Mouse (Mus musculus) intestine, postnatal 0 days (tissue): ENCODE results near the gene Ndufa3. TPM values are rescaled to one million over a fixed set of nuclear protein-coding genes. Genes with fewer than 3 reads are reported as not detected.

Experiments
- ATAC-seq: fragments of 200-750 bp; cut with Nextera tagmentation; 2 replicates; pipeline ENCODE4 v1.8.0; 2017; ENCODE audit warnings: mild to moderate bottlenecking, moderate TSS enrichment, moderate library complexity
- H3K27ac ChIP-seq: fragments of 300-500 bp; sonication (generic); 2 replicates; pipeline ENCODE4 v1.5.1; 2014; ENCODE audit warnings: mild to moderate bottlenecking, low read depth, low read length, moderate library complexity
- H3K27me3 ChIP-seq: fragments of 300-500 bp; sonication (generic); replicated peaks from 2 replicates; pipeline ENCODE4 v1.6.1; 2014; ENCODE audit warnings: low read length, mixed read lengths; ENCODE audit not compliant: control insufficient read depth, insufficient read depth
- H3K36me3 ChIP-seq: fragments of 300-500 bp; sonication (generic); 2 replicates; pipeline ENCODE4 v1.6.1; 2014; ENCODE audit warnings: mild to moderate bottlenecking, moderate library complexity; ENCODE audit not compliant: control insufficient read depth, insufficient read depth
- H3K4me1 ChIP-seq: fragments of 300-500 bp; sonication (generic); replicated peaks from 2 replicates; pipeline ENCODE4 v1.6.1; 2014; ENCODE audit warnings: antibody characterized with exemption, low read length, mixed read lengths; ENCODE audit not compliant: control insufficient read depth, insufficient read depth
- H3K4me2 ChIP-seq: fragments of 300-500 bp; sonication (generic); replicated peaks from 2 replicates; pipeline ENCODE4 v1.6.1; 2014; ENCODE audit warnings: low read depth, mild to moderate bottlenecking, moderate library complexity
- H3K4me3 ChIP-seq: fragments of 300-500 bp; sonication (generic); 2 replicates; pipeline ENCODE4 v1.5.1; 2014; ENCODE audit warnings: low read depth, low read length
- H3K9ac ChIP-seq: fragments of 300-500 bp; sonication (generic); 2 replicates; pipeline ENCODE4 v1.6.1; 2014; ENCODE audit warnings: mild to moderate bottlenecking, low read depth, low read length
- H3K9me3 ChIP-seq: fragments of 300-500 bp; sonication (generic); 2 replicates; pipeline ENCODE4 v1.6.1; 2016; ENCODE audit warnings: mixed run types; ENCODE audit not compliant: control insufficient read depth
- CTCF ChIP-seq: sonication (generic); IDR thresholded peaks from 2 replicates; pipeline ENCODE4 v1.5.1; 2016; ENCODE audit warnings: low read depth, mild to moderate bottlenecking, control low read depth, antibody characterized with exemption, moderate library complexity
- WGBS: fragments of 180-500 bp; shearing (Covaris S2); extraction: QIAGEN DNeasy Blood & Tissue Kit; methylation state at CpG from one replicate; pipeline ENCODE4 v1.1.7; 2014; 5-methylcytosine and 5-hydroxymethylcytosine counted together
- polyA plus RNA-seq: library from polyadenylated mRNA; unstranded; fragments of >200 nt; fragmentation: Nextera tagmentation; extraction: Ambion mirVana; gene quantifications from 2 replicates; pipeline ENCODE4 v1.2.1, GENCODE M21; 2015

Gene Ndufa3
- polyA plus RNA-seq, 1 experiment from 2014 or later = 717 TPM

GRCm38 (mm10) chr7:3643843-3644242, 26.7 kb downstream of the Ndufa3 start:
- Histone ChIP-seq H3K4me3 (peak overlapping the region; percentile 38; the same call in 1 of the 2 replicates), H3K4me2 (peak overlapping the region; percentile 56), H3K27ac (no peak overlapping the region), H3K9ac (no peak overlapping the region), H3K27me3 (no peaks in the 10 kb centered on the region), H3K9me3 (no peaks in the 10 kb centered on the region), H3K36me3 (peaks cover 26% of the 10 kb centered on the region), H3K4me1 (peaks cover 13% of the 10 kb centered on the region; the same call in 1 of the 2 replicates)
- ATAC-seq = no peak
- TF ChIP-seq CTCF = no peak
- WGBS = 14% methylated on average over 9 of the region's 9 CpGs

DNA sequence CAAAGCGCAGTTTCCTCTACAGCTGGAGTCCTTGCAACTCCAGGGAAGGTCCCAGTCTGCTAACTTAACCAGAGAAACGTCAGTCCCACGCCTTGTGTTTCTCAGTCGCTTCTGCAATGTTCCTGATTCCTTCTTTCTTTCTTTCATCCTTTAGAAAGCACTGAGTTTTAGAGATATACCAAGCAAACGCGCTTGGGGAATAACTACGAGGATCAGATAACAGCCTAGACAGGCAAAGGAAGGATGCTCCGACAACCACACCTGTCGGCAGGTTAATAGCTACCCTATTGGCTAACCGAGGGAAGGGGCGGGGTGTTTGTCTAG, 27.1 kb downstream of the Ndufa3 start:
- no peak overlapping the region; the same call in 1 of the 2 replicates for H3K9ac ChIP-seq

GRCm38 (mm10) chr7:3644672-3645487, 27.7 kb downstream of the Ndufa3 start, which contains the start of gene Cnot3:
TSS of gene Cnot3 (plus strand) at chr7:3645268.
- TF ChIP-seq CTCF = 0 out of 2 replicates have a peak, but pooled peaks have one; percentile 1
- peaks cover 13% of the 10 kb centered on the region; the same call in 1 of the 2 replicates for H3K4me1 ChIP-seq

More for the DNA sequence above, 27.1 kb downstream of the Ndufa3 start:
- no peak for TF ChIP-seq CTCF
- ATAC-seq = no peak
- Histone ChIP-seq H3K9me3 (no peaks in the 10 kb centered on the region), H3K4me3 (peak overlapping the region; percentile 38), H3K4me1 (peaks cover 13% of the 10 kb centered on the region; the same call in 1 of the 2 replicates), H3K27ac (peak overlapping the region; percentile 55; the same call in 1 of the 2 replicates), H3K4me2 (peak overlapping the region; percentile 56), H3K27me3 (no peaks in the 10 kb centered on the region), H3K36me3 (peaks cover 23% of the 10 kb centered on the region)
- WGBS = under 1% methylated on average over 11 of the region's 11 CpGs

DNA sequence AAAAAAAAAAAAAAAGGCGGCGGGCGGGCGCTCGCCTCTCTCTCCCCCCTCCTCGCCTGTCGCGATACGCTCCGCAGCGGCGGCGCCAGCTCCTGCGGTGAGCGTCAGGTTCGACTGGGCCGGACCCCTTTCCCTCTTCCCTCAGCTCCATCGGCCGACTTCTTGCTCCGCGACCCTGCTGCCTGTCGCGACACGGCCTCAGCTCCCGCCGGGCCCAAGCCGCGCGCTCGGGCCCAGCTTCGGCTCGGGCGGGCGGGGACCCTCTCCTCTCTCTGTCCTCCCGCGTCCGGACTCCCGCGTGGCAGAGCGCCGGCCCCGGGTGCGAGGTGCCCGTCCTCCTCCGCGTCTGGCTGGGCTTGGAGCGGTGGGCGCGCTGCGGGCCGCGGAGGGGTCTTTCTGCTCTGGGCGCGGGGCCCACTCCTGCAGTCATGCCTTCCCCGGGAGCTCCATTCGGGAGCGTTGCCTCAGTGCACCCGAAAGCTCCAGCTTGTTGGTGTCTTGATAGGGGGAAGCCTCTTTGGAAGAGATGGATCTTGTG, 28.4 kb downstream of the Ndufa3 start:
- peak overlapping the region; percentile 78 for H3K4me3 ChIP-seq
- no peaks in the 10 kb centered on the region for H3K27me3 ChIP-seq
- WGBS = under 1% methylated on average over 42 of the region's 58 CpGs
- peak overlapping the region; percentile 94 for H3K27ac ChIP-seq
- peak; percentile 11 for ATAC-seq
- no peaks in the 10 kb centered on the region for H3K9me3 ChIP-seq
- H3K36me3 ChIP-seq = peaks cover 12% of the 10 kb centered on the region
- H3K9ac ChIP-seq = peak overlapping the region; percentile 94
- H3K4me1 ChIP-seq = peaks cover 13% of the 10 kb centered on the region; the same call in 1 of the 2 replicates
- TF ChIP-seq CTCF = no peak
- peak overlapping the region; percentile 73 for H3K4me2 ChIP-seq

More at GRCm38 (mm10) chr7:3644672-3645487, 27.7 kb downstream of the Ndufa3 start, which contains the start of gene Cnot3:
- under 1% methylated on average over 55 of the region's 58 CpGs for WGBS
- H3K27ac ChIP-seq = peak within 1 kb of the TSS; percentile 94
- peak within 1 kb of the TSS; percentile 94 for H3K9ac ChIP-seq
- H3K4me3 ChIP-seq = peak within 1 kb of the TSS; percentile 78
- H3K36me3 ChIP-seq = peaks cover 17% of the 10 kb centered on the region
- H3K9me3 ChIP-seq = no peaks in the 10 kb centered on the region
- no peaks in the 10 kb centered on the region for H3K27me3 ChIP-seq
- peak within 1 kb of the TSS; percentile 73 for H3K4me2 ChIP-seq
- peak; percentile 99 for ATAC-seq

- Histone ChIP-seq H3K4me2 (peak overlapping the region; percentile 73), H3K4me3 (peak overlapping the region; percentile 78), H3K4me1 (peaks cover 13% of the 10 kb centered on the region; the same call in 1 of the 2 replicates), H3K9me3 (no peaks in the 10 kb centered on the region), H3K27me3 (no peaks in the 10 kb centered on the region), H3K27ac (no peak overlapping the region), H3K9ac (peak overlapping the region; percentile 94), H3K36me3 (peaks cover 12% of the 10 kb centered on the region)
- 4% methylated on average over 9 of the region's 9 CpGs for WGBS
- no peak for ATAC-seq
- TF ChIP-seq CTCF = no peak
These were observed 29.0 kb downstream of the Ndufa3 start for GRCm38 (mm10) chr7:3646188-3646587.

DNA sequence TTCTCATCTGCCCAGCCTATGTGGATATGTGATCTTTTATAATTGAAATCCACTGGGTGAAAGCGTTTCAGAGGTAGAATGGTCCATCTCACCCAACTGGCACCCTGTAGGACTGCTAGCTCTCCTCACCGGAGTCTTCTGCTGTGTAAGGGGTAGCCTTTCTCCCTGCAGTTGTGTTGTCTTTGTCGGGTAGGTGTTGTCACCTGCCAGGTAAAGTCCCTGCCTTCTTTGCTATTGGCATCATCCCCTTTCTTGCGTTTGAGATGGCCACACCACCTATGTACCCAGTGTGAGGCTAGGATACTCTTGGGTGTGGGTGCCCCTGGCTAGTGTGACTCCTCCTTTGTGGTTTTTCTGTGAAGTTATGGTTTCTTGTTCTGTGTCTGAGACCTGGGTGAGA, 29.5 kb downstream of the Ndufa3 start:
- Histone ChIP-seq H3K9me3 (no peaks in the 10 kb centered on the region), H3K36me3 (peaks cover 12% of the 10 kb centered on the region), H3K4me2 (peak overlapping the region; percentile 73), H3K27ac (no peak overlapping the region), H3K9ac (peak overlapping the region; percentile 94), H3K4me1 (peaks cover 13% of the 10 kb centered on the region; the same call in 1 of the 2 replicates), H3K27me3 (no peaks in the 10 kb centered on the region), H3K4me3 (peak overlapping the region; percentile 78)
- no peak for ATAC-seq
- no peak for TF ChIP-seq CTCF
- 48% methylated on average over 4 of the region's 4 CpGs for WGBS
